Mouse (Mus musculus) embryonic facial prominence, embryonic 11.5 days (tissue): ENCODE results near the gene Lgr5. TPM values are rescaled to one million over a fixed set of nuclear protein-coding genes. Genes with fewer than 3 reads are reported as not detected.

ENCODE experiments used
- ATAC-seq: fragments of 200-750 bp; cut with Nextera tagmentation; replicated peaks from 2 replicates; pipeline ENCODE4 v1.8.0; 2017; ENCODE audit warnings: low read depth; ENCODE audit not compliant: insufficient number of reproducible peaks, low FRiP score, low TSS enrichment
- DNase-seq: peaks from one replicate; pipeline ENCODE4 v3.0.0-alpha.2; 2015; ENCODE audit warnings: low spot score
- H3K27ac ChIP-seq: fragments of 300-500 bp; sonication (generic); replicated peaks from 2 replicates; pipeline ENCODE4 v1.5.1; 2014; ENCODE audit warnings: mild to moderate bottlenecking, low read depth, low read length, control low read depth
- H3K27me3 ChIP-seq: fragments of 300-500 bp; sonication (generic); 2 replicates; pipeline ENCODE4 v1.6.1; 2014; ENCODE audit warnings: mild to moderate bottlenecking, low read length, moderate library complexity, mixed read lengths; ENCODE audit not compliant: control insufficient read depth, insufficient read depth
- H3K36me3 ChIP-seq: fragments of 300-500 bp; sonication (generic); replicated peaks from 2 replicates; pipeline ENCODE4 v1.6.1; 2014; ENCODE audit warnings: low read depth, mild to moderate bottlenecking, low read length, moderate library complexity, mixed read lengths; ENCODE audit not compliant: control insufficient read depth, insufficient read depth
- H3K4me1 ChIP-seq: fragments of 300-500 bp; sonication (generic); 2 replicates; pipeline ENCODE4 v1.6.1; 2014; ENCODE audit warnings: low read length, mixed read lengths; ENCODE audit not compliant: control insufficient read depth, insufficient read depth
- H3K4me2 ChIP-seq: fragments of 300-500 bp; sonication (generic); 2 replicates; pipeline ENCODE4 v1.6.1; 2014; ENCODE audit warnings: low read depth, mild to moderate bottlenecking, control low read depth, low read length, moderate library complexity
- H3K4me3 ChIP-seq: fragments of 300-500 bp; sonication (generic); 2 replicates; pipeline ENCODE4 v1.5.1; 2014; ENCODE audit warnings: low read depth, low read length, control low read depth
- H3K9ac ChIP-seq: fragments of 300-500 bp; sonication (generic); replicated peaks from 2 replicates; pipeline ENCODE4 v1.6.1; 2014; ENCODE audit warnings: mild to moderate bottlenecking, control low read depth, low read length
- H3K9me3 ChIP-seq: fragments of 300-500 bp; sonication (generic); replicated peaks from 2 replicates; pipeline ENCODE4 v1.6.1; 2016; ENCODE audit warnings: mild to moderate bottlenecking, low read length, inconsistent platforms, mixed read lengths; ENCODE audit not compliant: control insufficient read depth
- WGBS: fragments of 180-500 bp; shearing (Covaris S2); extraction: QIAGEN DNeasy Blood & Tissue Kit; methylation state at CpG from one replicate; pipeline ENCODE4 v1.1.7; 2014; 5-methylcytosine and 5-hydroxymethylcytosine counted together
- polyA plus RNA-seq: library from polyadenylated mRNA; unstranded; fragments of >200 nt; fragmentation: Nextera tagmentation; extraction: Ambion mirVana; gene quantifications from 2 replicates; pipeline ENCODE4 v1.2.1, GENCODE M21; 2014

Lgr5 gene
- polyA plus RNA-seq, 1 experiment from 2014 or later = 11.5 TPM

GRCm38 (mm10) chr10:115484660-115485059 lies 102.9 kb downstream of the Lgr5 start:
- H3K9ac ChIP-seq = no peak overlapping the region
- DNase-seq (no peak), ATAC-seq (no peak)
- H3K36me3 ChIP-seq = no peaks in the 10 kb centered on the region
- no peak overlapping the region for H3K27ac ChIP-seq
- no peak overlapping the region for H3K4me3 ChIP-seq
- no peaks in the 10 kb centered on the region for H3K4me1 ChIP-seq
- H3K9me3 ChIP-seq = no peaks in the 10 kb centered on the region
- no peak overlapping the region for H3K4me2 ChIP-seq
- WGBS = 91% methylated on average over 3 of the region's 3 CpGs
- no peaks in the 10 kb centered on the region; the same call in 1 of the 2 replicates for H3K27me3 ChIP-seq

GRCm38 (mm10) chr10:115478441-115479141 lies 109.0 kb downstream of the Lgr5 start:
- Histone ChIP-seq H3K27ac (no peak overlapping the region), H3K9ac (no peak overlapping the region)

GRCm38 (mm10) chr10:115476506-115476905 lies 111.1 kb downstream of the Lgr5 start:
- no peaks in the 10 kb centered on the region for H3K4me1 ChIP-seq
- WGBS = 94% methylated on average over 9 of the region's 9 CpGs
- H3K9ac ChIP-seq = no peak overlapping the region
- no peak for ATAC-seq
- no peaks in the 10 kb centered on the region for H3K36me3 ChIP-seq
- no peak overlapping the region for H3K27ac ChIP-seq
- DNase-seq = no peak
- no peaks in the 10 kb centered on the region for H3K9me3 ChIP-seq
- no peak overlapping the region for H3K4me3 ChIP-seq
- H3K4me2 ChIP-seq = no peak overlapping the region
- no peaks in the 10 kb centered on the region for H3K27me3 ChIP-seq

More at GRCm38 (mm10) chr10:115478441-115479141, 109.0 kb downstream of the Lgr5 start:
- peak; percentile 50; the same call in 1 of the 2 replicates for ATAC-seq
- H3K9me3 ChIP-seq = no peaks in the 10 kb centered on the region
- no peaks in the 10 kb centered on the region for H3K4me1 ChIP-seq
- no peaks in the 10 kb centered on the region for H3K36me3 ChIP-seq
- no peak for DNase-seq
- 11% methylated on average over 20 of the region's 20 CpGs for WGBS
- H3K27me3 ChIP-seq = no peaks in the 10 kb centered on the region
- no peak overlapping the region for H3K4me3 ChIP-seq
- 0 out of 2 replicates have a peak overlapping the region, but pooled peaks have one; percentile 5 for H3K4me2 ChIP-seq

- H3K36me3 ChIP-seq = no peaks in the 10 kb centered on the region
- H3K9me3 ChIP-seq = no peaks in the 10 kb centered on the region
- H3K27me3 ChIP-seq = no peaks in the 10 kb centered on the region
- DNase-seq = no peak
- H3K9ac ChIP-seq = no peak overlapping the region
- no peak overlapping the region for H3K4me2 ChIP-seq
- H3K4me3 ChIP-seq = no peak overlapping the region
- WGBS = 61% methylated on average over 7 of the region's 7 CpGs
- H3K27ac ChIP-seq = no peak overlapping the region
- ATAC-seq = no peak
- no peaks in the 10 kb centered on the region for H3K4me1 ChIP-seq
These were observed 112.5 kb downstream of the Lgr5 start for GRCm38 (mm10) chr10:115475000-115475550.

- Histone ChIP-seq H3K4me1 (no peaks in the 10 kb centered on the region), H3K36me3 (no peaks in the 10 kb centered on the region), H3K27me3 (no peaks in the 10 kb centered on the region), H3K27ac (no peak overlapping the region), H3K4me3 (no peak overlapping the region), H3K9ac (no peak overlapping the region), H3K9me3 (no peaks in the 10 kb centered on the region), H3K4me2 (no peak overlapping the region)
- DNase-seq (no peak), ATAC-seq (no peak)
- WGBS = 77% methylated on average over 6 of the region's 6 CpGs
These were observed 114.2 kb downstream of the Lgr5 start for GRCm38 (mm10) chr10:115473213-115473961.

GRCm38 (mm10) chr10:115470621-115471334 lies 116.8 kb downstream of the Lgr5 start:
- Histone ChIP-seq H3K27me3 (no peaks in the 10 kb centered on the region), H3K4me1 (no peaks in the 10 kb centered on the region), H3K9ac (no peak overlapping the region), H3K27ac (no peak overlapping the region), H3K4me2 (no peak overlapping the region; the same call in 1 of the 2 replicates), H3K36me3 (no peaks in the 10 kb centered on the region), H3K4me3 (peak overlapping the region; percentile 14), H3K9me3 (no peaks in the 10 kb centered on the region)
- WGBS = 40% methylated on average over 17 of the region's 17 CpGs
- peak; percentile 46 for DNase-seq
- ATAC-seq = no peak

GRCm38 (mm10) chr10:115469040-115469439 lies 118.5 kb downstream of the Lgr5 start:
- Histone ChIP-seq H3K27ac (no peak overlapping the region), H3K4me3 (no peak overlapping the region), H3K4me1 (no peaks in the 10 kb centered on the region), H3K9ac (no peak overlapping the region), H3K36me3 (no peaks in the 10 kb centered on the region), H3K9me3 (no peaks in the 10 kb centered on the region), H3K27me3 (no peaks in the 10 kb centered on the region), H3K4me2 (no peak overlapping the region)
- no peak for ATAC-seq
- DNase-seq = no peak
- WGBS = 27% methylated on average over 7 of the region's 7 CpGs
